Mouse (Mus musculus): ENCODE results near the gene Sh2d1b2.

DNA sequence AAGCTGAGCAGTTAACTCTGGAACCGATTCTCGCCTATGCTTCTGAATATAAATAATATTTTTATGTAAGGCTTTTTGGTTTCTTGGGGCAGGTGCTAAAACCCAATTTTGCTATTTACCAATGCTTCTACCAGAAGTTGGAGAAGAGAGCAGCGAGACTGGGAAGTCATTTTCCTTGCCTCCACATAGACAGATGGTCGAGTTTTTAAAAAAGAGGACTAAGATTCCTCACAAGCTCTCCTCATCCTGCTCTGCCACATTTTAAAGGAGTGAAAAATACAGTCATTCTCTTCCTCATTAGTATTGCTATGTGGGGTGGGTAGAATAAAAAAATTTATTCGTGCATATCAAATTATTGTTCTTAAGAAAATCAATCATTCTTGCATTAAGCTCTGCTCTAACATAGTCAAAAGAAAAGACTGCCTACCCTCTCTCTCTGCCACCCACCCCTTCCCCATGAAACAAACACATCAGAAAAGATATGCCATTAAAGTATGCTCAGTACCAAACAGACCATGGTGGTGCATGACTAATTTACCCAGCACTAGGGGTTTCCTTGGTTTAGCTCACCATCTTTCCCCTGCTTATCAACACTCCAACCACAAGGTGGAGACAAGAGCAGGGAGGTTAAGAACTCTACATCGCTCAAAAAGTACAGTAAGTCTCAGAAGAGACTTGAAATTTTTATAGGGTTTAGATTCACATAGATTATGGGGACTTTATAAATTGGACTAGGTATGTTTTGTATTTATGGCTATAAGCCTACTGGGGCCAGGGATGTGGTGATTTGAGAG lies 14.3 kb upstream of the Sh2d1b2 start:
- peak; percentile 66 for TF ChIP-seq CTCF (IDR thresholded peaks at IDR 0.05; ENCODE audit: low read depth)
- no peak for TF ChIP-seq EP300 (IDR thresholded peaks at IDR 0.05; ENCODE audit: low read depth)
